Mouse (Mus musculus) retina, postnatal 1 day (tissue): ENCODE measurements at regions not wholly inside any gene's neighbourhood (a gene's known extent, or its start where the extent isn't known, plus 50 kb on each side); places are given as distances from the start of the nearest gene placed in this dataset.

Experiments
- DNase-seq: peaks from one replicate; pipeline ENCODE4 v3.0.0-alpha.2; 2012

DNA sequence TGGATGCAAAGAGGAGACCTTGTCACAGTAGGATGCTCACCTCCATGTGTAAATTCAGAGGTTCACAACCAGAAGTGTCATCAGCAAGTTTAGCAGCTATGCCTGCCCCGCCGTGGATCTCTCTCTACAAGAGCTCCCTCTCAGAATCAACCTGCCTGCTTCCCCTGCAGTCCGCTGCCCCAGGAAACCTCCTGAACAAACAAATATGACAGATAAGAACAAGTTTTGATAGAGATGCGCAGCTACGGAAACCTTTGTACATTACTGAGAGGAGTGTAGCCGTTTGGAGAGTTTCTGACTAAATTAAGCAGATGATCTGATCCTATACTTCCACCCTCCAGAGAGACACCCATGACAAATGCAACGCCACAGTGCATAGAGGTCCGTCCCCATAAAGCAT lies 88.8 kb upstream of the Cadm1 start:
- no peak for DNase-seq

DNA sequence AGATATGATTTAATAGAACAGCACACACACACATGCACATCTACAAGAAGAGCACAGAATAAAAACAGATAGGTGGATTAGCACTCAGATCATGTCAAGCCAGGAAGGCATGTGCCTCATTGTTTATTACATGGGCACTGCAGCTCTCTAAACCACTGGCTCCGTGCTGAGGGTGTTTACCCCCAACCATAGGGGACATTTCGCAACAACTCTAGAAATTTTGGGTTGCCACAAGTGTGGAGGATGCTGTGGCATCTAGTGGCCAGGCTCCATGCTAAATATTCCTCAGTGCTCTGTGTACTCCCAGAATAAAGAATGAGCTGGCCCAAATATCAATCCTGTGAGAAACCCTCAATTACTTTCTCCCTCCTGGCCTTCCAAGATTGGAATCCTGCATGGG lies 85.8 kb upstream of the Cadm1 start:
- no peak for DNase-seq

DNA sequence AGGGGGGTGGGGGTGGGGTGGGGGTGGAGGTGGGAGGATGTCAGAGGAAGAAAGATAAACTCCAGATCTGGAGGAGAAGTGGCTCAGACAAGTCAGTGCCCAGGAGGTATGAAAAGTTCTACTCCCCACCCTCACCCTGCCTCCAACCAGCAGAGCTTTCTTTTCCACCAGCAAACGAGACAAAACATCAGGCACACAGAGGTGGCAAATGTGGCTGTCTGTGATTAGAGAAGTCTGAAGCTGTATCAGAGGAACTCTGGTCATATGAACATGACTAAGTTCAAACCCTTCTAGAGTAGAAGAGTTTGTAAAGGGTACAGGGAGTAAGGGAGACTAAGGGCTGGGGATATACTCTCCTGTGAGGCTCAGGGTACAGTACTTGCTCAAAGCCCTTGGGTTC lies 85.2 kb upstream of the Cadm1 start:
- DNase-seq, result no peak

DNA sequence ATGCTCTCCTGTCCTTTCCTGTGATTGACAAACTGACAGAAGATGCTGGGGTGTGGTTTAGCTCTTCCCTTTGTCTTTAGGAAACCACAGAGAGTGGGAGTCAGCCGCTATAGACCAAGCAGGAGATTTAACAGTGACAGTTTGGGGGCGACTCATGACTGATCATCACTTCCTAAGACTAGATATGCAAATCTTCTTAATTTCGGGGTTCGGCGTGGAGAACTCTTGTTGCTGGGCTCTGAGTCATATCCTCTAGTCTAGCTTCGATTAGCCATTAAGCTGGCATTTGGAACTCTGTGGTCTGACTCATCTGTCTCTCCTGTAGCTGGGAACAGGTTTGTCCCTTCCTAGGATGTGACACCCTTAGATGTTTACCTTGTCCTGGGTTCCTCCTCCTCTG lies 84.6 kb upstream of the Cadm1 start:
- no peak for DNase-seq

DNA sequence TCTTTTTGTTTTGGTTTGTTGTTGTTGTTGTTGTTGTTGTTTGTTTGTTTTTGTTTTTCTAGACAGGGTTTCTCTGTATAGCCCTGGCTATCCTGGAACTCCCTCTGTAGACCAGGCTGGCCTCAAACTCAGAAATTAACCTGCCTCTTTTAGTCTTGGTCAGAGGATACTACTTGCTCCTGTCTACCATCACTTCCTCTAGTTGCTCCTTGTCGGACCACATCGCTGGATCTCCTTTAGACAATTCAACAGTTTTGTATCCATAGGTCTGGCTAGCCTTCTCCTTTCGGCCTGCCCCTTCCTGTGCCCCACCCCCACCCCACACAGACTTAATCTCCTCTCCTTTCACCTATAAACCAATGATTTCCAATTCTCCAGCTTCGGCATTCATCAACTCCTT lies 77.2 kb upstream of the Cadm1 start:
- DNase-seq, result no peak

DNA sequence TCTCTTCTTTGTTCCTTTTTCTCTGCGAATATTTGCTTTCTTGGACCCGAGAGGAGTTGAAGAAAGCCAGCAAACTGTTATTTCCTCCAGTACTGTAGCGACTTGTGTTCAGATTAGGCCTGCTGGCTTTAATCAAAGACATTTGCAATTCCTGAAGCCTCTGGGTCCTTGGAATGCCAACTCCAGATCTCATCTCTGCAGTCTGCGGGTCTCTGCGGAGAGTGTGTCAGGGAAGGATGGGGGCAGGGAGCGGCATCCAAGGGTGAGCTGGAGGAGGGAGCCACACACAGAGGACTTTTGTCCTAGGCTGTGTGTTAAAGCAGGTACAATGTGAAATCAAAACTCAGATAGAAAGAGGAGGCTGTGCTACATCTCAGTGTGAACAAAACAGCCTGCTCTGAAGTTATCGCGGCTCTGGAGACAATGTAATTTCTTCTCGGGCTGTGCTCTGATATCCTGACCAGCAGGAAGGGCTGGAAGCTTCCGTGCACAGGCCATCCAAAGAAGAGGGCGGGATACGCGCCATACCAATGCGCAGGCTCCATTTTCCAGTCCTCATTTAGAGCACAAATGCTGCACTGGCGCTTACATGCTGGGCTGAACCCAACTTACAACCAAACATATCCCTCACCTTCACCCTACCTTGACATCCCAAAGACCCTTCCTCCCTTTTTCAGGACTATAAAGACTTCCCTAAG lies 71.1 kb upstream of the Cadm1 start:
- no peak for DNase-seq

DNA sequence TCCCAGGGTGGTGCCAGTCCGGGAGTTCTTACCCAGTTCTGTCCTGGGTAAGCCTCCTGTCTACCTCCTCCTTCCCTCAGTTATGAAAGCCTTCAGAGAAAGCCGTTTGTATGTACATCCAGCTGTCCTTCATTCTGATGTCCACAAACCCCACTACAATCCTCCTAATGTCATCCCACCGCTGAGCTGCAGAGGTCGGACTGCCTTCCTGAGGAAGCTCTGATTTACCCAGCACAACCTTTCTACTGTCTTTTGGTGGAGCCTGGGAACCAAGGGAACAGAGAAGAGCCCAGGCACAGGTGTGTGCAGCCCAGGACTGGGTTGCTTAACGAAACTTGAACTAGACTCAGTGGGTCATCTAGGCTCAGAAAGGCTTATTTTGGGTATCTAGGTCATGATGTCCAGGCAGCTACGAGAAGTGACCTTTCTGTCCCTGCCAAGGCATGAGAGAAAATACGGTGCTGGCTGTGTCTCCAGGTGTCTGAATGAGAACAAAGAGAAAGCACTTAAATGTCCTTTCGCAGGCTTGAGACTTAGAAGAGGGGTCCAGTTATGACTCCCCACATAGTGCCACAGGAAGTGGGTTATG lies 70.4 kb upstream of the Cadm1 start:
- no peak for DNase-seq

DNA sequence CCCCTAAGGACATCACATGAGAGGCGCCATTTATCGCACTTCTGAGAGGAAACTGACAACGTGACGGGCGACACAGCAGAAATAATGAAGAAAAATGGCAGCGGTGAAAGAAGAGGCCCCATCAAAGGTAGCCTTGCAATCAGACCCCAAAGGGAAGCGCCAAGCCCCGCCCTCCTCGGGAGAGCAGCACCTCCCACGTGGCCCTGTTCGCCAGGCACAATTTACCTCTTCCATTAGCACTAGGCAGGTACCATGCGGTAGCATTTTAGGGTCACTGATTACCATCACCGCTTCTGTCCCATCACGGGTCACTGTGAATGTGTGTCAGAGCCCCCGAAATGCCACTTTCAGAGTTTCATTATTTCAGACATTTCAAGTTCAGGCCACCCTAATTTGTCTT lies 69.7 kb upstream of the Cadm1 start:
- no peak for DNase-seq

DNA sequence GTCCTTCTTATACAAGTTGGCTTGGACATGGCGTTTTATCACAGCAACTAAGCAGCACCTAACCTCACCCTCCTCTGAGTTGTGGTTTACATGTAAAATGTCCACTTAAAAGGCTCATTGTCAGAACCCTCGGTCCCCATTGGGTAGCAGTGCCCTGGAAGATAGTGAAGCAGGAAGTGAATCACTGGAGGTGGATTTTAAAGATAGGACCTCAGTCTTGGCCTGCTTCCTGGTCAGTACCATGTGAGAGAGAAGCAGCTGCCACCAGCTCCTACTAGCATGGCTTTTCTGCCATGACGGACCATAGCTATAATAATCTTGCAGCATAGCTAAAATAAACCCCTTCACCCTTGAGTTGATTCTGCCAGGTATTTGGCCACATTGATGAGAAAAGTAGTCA lies 68.1 kb upstream of the Cadm1 start:
- DNase-seq, result no peak

DNA sequence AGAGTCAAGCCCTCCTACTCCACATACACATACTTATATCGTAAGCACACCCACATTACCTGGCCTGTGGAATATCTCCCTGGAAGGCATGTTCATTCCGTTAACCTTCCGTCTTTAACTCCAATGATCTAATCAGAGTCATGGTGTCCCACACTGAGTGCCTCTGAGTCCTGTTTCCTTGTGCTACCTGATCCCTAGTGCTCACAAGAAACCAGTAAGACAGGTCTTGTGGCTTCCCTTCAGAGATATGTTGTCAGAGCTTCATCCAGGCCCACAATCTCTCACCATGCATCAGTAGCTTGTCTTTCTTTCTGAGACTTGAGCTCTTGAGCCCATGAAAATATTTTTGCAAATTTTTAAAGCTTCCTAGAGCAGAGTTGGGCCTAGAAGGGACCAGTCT lies 63.2 kb upstream of the Cadm1 start:
- no peak for DNase-seq

DNA sequence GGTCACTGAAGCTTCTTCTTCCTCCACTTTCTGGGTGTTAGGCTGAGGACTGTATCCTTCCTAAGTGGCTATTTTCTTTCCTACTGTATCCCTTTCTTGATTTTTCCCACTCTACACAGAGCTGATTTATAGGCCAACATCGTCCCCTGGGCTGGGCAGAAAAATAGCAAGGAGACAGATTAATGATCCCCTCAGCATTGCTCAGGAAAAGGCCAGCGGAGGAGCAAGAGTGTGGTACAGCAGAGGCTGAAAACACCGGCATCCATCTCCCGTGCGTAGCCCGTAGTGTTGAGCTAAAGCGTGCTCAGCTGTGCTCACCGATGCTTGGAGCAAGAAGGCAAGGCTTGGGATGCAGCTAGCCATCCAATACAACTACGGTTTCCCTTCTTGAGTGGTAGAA lies 62.2 kb upstream of the Cadm1 start:
- DNase-seq, result no peak

DNA sequence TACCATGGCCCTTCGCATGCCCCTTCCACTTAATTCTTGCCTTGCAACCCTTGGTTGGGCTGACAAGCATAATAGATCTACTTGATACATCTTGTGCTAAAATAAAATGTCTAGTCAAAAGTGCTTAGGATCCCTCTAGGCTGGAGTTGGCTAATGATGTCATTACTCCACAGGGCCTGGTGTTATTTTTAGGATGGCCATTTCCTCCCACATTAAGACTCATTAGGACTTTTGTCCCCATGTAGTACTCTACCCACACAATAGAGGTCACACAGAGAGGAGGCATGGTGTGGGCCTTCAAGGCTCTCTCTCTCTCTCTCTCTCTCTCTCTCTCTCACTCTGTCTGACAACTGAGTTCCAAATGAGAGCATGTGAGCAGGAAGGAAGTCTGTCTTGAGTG lies 60.4 kb upstream of the Cadm1 start:
- no peak for DNase-seq

DNA sequence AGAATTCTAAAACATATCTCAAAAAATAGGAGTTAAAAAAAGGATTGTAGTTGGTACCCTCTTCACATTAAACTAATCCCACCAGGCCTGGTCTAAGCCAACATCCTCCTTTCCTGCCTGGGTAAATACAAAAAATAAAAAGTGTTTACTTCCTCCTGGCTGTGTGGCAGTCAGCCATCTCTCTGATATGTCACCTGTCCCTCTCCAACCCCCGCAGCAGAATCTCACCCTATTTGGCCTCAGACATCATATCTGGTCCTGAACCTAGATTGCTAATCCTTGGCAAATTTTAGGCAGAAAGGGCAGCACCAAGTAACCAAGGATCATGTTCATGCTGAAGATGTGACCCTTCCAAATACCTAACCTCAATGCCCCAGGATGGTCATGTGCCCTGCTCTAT lies 59.2 kb upstream of the Cadm1 start:
- DNase-seq, result no peak

DNA sequence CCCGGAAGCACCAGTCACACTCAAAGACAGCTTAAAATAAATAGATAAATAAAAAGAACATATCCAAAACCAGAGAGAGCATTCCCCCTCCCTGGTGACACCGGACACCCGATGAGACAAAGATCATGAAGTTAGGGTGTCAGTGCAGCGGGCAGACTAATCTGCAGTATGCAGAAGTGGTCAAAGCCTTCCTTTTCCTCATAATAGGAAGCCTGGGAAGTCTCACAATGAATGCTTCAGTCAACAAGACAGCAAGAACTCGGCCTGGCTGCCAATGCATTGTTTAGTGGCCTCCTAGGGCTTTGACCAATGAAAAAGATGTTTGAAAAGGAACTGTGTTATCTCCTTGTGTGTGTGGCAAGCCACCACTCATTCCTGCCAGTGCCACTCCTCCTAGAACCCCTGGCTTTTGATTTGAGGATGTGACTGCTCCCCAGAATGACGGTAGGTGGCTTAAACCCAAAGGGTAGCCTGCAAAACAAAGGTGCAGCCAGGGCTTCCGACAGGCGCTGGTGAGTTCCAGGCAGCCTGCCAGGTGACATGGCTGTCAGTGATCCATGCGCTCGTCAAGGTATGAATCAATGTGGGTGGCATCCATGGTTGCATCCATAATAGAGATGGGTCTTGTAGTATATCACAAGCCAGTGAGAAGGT lies 58.1 kb upstream of the Cadm1 start:
- DNase-seq, result no peak

DNA sequence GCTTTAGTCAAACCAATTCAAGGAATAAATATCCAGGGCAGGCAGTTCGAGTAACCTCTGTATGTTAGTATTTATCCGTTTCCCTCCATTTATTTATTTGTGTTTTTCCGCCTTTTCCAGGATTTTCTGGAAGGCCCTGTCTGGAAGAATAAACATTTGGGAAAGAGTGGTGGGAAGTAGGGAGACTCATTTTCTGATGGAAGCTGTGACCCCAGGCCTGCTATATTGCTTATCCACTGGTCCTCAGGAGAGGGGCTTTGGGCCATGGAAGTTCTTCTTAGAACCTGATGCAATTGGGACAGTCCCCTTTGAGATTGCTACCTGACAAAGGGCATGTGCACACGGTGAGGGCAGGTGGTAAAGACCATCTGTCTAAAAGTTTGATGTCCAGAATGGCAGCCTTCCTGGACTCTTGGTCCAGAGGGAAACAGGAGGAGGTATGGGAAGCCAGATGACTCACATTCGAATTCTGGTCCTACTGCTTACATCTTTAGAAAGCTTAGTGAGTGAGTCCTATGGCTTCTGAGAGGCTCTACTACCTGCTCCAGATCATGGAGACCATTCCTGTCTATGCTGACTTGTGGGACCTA lies 56.1 kb upstream of the Cadm1 start:
- no peak for DNase-seq

DNA sequence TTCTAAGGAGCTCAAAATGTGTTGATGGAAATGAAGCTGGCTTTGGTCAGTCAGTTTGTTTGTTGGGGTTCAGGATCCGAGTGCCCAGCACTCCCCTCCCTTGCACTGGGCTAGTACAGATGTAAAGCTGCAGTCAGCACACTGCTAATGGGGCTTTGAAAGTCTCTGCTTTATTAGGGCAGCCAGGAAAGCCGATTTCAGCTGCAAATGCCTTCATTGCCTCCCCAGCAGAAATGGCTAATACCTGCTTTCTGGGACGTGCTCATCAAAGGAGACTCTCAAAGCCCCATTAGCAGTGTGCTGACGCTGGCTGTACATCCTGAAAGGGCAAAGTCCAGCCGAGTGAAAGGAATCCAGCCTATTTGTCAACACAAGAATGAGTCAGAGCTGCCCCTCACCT lies 55.2 kb upstream of the Cadm1 start:
- DNase-seq, result peak; percentile 56

DNA sequence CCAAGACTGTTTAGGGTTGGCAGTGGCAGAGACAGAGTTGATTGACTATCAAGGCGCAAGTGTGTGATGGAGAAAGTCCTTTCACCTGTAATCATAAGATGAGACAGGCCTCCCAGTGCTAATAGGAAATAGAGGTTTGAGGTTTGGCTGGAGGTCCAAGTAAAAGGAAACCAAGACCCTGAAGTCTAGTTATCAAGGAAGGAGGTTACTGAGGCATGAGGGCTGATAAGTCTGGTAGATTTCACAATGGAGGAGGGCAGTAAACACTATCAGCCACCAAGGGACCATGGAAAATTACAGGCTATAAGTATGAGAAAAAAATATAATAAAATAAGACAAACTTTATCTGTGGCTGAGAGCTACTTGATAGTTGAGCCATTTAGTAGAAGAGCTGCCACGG lies 52.1 kb upstream of the Cadm1 start:
- DNase-seq, result no peak
